Mouse (Mus musculus) forebrain, embryonic 16.5 days (tissue): ENCODE data around the gene Zfp451. TPM values are rescaled to one million over a fixed set of nuclear protein-coding genes. Genes with fewer than 3 reads are reported as not detected.

ENCODE experiments used
- ATAC-seq: fragments of 200-750 bp; cut with Nextera tagmentation; 2 replicates; pipeline ENCODE4 v1.8.0; 2017; ENCODE audit warnings: mild to moderate bottlenecking, moderate library complexity
- H3K27ac ChIP-seq: fragments of 300-500 bp; sonication (generic); 2 replicates; pipeline ENCODE4 v1.5.1; 2014; ENCODE audit warnings: low read length, control low read depth
- H3K27me3 ChIP-seq: fragments of 300-500 bp; sonication (generic); replicated peaks from 2 replicates; pipeline ENCODE4 v1.6.1; 2014; ENCODE audit warnings: low read length; ENCODE audit not compliant: control insufficient read depth, insufficient read depth
- H3K36me3 ChIP-seq: fragments of 300-500 bp; sonication (generic); 2 replicates; pipeline ENCODE4 v1.6.1; 2014; ENCODE audit not compliant: control insufficient read depth, insufficient read depth
- H3K4me1 ChIP-seq: fragments of 300-500 bp; sonication (generic); replicated peaks from 2 replicates; pipeline ENCODE4 v1.6.1; 2014; ENCODE audit warnings: low read length; ENCODE audit not compliant: control insufficient read depth, insufficient read depth
- H3K4me2 ChIP-seq: fragments of 300-500 bp; sonication (generic); 2 replicates; pipeline ENCODE4 v1.6.1; 2014; ENCODE audit warnings: mild to moderate bottlenecking, low read length, control low read depth
- H3K4me3 ChIP-seq: fragments of 300-500 bp; sonication (generic); replicated peaks from 2 replicates; pipeline ENCODE4 v1.5.1; 2014; ENCODE audit warnings: mild to moderate bottlenecking, low read length, control low read depth
- H3K9ac ChIP-seq: fragments of 300-500 bp; sonication (generic); replicated peaks from 2 replicates; pipeline ENCODE4 v1.6.1; 2014; ENCODE audit warnings: low read depth, low read length, control low read depth
- H3K9me3 ChIP-seq: fragments of 300-500 bp; sonication (generic); 2 replicates; pipeline ENCODE4 v1.6.1; 2016; ENCODE audit warnings: low read length; ENCODE audit not compliant: control insufficient read depth
- WGBS: fragments of 180-500 bp; shearing (Covaris S2); extraction: QIAGEN DNeasy Blood & Tissue Kit; methylation state at CpG from one replicate; pipeline ENCODE4 v1.1.7; 2014; 5-methylcytosine and 5-hydroxymethylcytosine counted together
- polyA plus RNA-seq: library from polyadenylated mRNA; unstranded; fragments of >200 nt; fragmentation: Nextera tagmentation; extraction: Ambion mirVana; gene quantifications from 2 replicates; pipeline ENCODE4 v1.2.1, GENCODE M21; 2015

The Zfp451 gene
- polyA plus RNA-seq, 1 experiment from 2014 or later = 50.9 TPM

GRCm38 (mm10) chr1:33765468-33766080 is 48.8 kb downstream of the Zfp451 start:
- no peak for ATAC-seq
- no peaks in the 10 kb centered on the region for H3K9me3 ChIP-seq
- WGBS = 88% methylated on average over 11 of the region's 11 CpGs
- no peak overlapping the region for H3K9ac ChIP-seq
- no peaks in the 10 kb centered on the region for H3K27me3 ChIP-seq
- H3K36me3 ChIP-seq = peaks cover 13% of the 10 kb centered on the region
- no peak overlapping the region for H3K4me3 ChIP-seq
- no peak overlapping the region for H3K27ac ChIP-seq
- no peaks in the 10 kb centered on the region for H3K4me1 ChIP-seq
- no peak overlapping the region for H3K4me2 ChIP-seq

- Histone ChIP-seq H3K9me3 (no peaks in the 10 kb centered on the region), H3K27ac (no peak overlapping the region), H3K4me1 (no peaks in the 10 kb centered on the region), H3K36me3 (no peaks in the 10 kb centered on the region), H3K4me3 (no peak overlapping the region), H3K9ac (no peak overlapping the region), H3K4me2 (no peak overlapping the region), H3K27me3 (no peaks in the 10 kb centered on the region)
- ATAC-seq = no peak
- 61% methylated on average over 2 of the region's 2 CpGs for WGBS
These were observed 50.6 kb downstream of the Zfp451 start for GRCm38 (mm10) chr1:33763826-33764225.

- peaks cover 22% of the 10 kb centered on the region for H3K4me1 ChIP-seq
- no peak for ATAC-seq
- no peak overlapping the region for H3K9ac ChIP-seq
- H3K4me2 ChIP-seq = no peak overlapping the region
- 51% methylated on average over 4 of the region's 4 CpGs for WGBS
- H3K4me3 ChIP-seq = no peak overlapping the region
- H3K9me3 ChIP-seq = no peaks in the 10 kb centered on the region
- H3K36me3 ChIP-seq = no peaks in the 10 kb centered on the region
- no peak overlapping the region for H3K27ac ChIP-seq
- no peaks in the 10 kb centered on the region for H3K27me3 ChIP-seq
These were observed 55.9 kb downstream of the Zfp451 start for GRCm38 (mm10) chr1:33758488-33758887.

- WGBS = under 1% methylated on average over 58 of the region's 61 CpGs
- Histone ChIP-seq H3K9ac (peak within 1 kb of the TSS; percentile 86), H3K27me3 (no peaks in the 10 kb centered on the region), H3K4me1 (peaks cover 22% of the 10 kb centered on the region), H3K27ac (no peak within 1 kb of the TSS), H3K4me3 (peak within 1 kb of the TSS; percentile 80), H3K36me3 (no peaks in the 10 kb centered on the region), H3K4me2 (peak within 1 kb of the TSS; percentile 95), H3K9me3 (no peaks in the 10 kb centered on the region)
- ATAC-seq = peak; percentile 83
These were observed 56.8 kb downstream of the Zfp451 start, which contains the start of gene Bag2 for GRCm38 (mm10) chr1:33757491-33758041. TSS of gene Bag2 (minus strand) at chr1:33757795.

GRCm38 (mm10) chr1:33757033-33757413 is 57.4 kb downstream of the Zfp451 start:
- Histone ChIP-seq H3K9ac (peak overlapping the region; percentile 86), H3K36me3 (no peaks in the 10 kb centered on the region), H3K4me2 (peak overlapping the region; percentile 95), H3K27ac (no peak overlapping the region), H3K9me3 (no peaks in the 10 kb centered on the region), H3K4me3 (peak overlapping the region; percentile 80), H3K4me1 (peaks cover 22% of the 10 kb centered on the region), H3K27me3 (no peaks in the 10 kb centered on the region)
- peak; percentile 34 for ATAC-seq
- 2% methylated on average over 14 of the region's 14 CpGs for WGBS

- Histone ChIP-seq H3K9ac (no peak overlapping the region), H3K27me3 (no peaks in the 10 kb centered on the region), H3K4me1 (peaks cover 24% of the 10 kb centered on the region), H3K36me3 (no peaks in the 10 kb centered on the region), H3K9me3 (no peaks in the 10 kb centered on the region), H3K4me3 (peak overlapping the region; percentile 80), H3K27ac (no peak overlapping the region), H3K4me2 (peak overlapping the region; percentile 95)
- 22% methylated on average over 18 of the region's 18 CpGs for WGBS
- ATAC-seq = no peak; the same call in 1 of the 2 replicates
These were observed 58.0 kb downstream of the Zfp451 start for GRCm38 (mm10) chr1:33756258-33757032.

- no peak for ATAC-seq
- 75% methylated on average over 7 of the region's 7 CpGs for WGBS
- no peak overlapping the region for H3K4me3 ChIP-seq
- no peaks in the 10 kb centered on the region for H3K36me3 ChIP-seq
- H3K4me1 ChIP-seq = peaks cover 28% of the 10 kb centered on the region
- H3K4me2 ChIP-seq = no peak overlapping the region; the same call in 1 of the 2 replicates
- H3K27me3 ChIP-seq = no peaks in the 10 kb centered on the region
- H3K9ac ChIP-seq = no peak overlapping the region
- no peak overlapping the region for H3K27ac ChIP-seq
- H3K9me3 ChIP-seq = no peaks in the 10 kb centered on the region
These were observed 58.6 kb downstream of the Zfp451 start for GRCm38 (mm10) chr1:33755799-33756198.

GRCm38 (mm10) chr1:33754965-33755735 is 59.2 kb downstream of the Zfp451 start:
- Histone ChIP-seq H3K27me3 (no peaks in the 10 kb centered on the region), H3K9me3 (no peaks in the 10 kb centered on the region), H3K4me1 (peaks cover 28% of the 10 kb centered on the region), H3K36me3 (no peaks in the 10 kb centered on the region), H3K4me2 (no peak overlapping the region), H3K4me3 (no peak overlapping the region), H3K27ac (no peak overlapping the region), H3K9ac (no peak overlapping the region)
- WGBS = 50% methylated on average over 21 of the region's 21 CpGs
- ATAC-seq = no peak

GRCm38 (mm10) chr1:33754089-33754488 is 60.3 kb downstream of the Zfp451 start:
- no peaks in the 10 kb centered on the region for H3K27me3 ChIP-seq
- no peaks in the 10 kb centered on the region for H3K9me3 ChIP-seq
- H3K4me3 ChIP-seq = no peak overlapping the region
- no peak overlapping the region for H3K4me2 ChIP-seq
- H3K36me3 ChIP-seq = no peaks in the 10 kb centered on the region
- no peak overlapping the region for H3K9ac ChIP-seq
- no peak for ATAC-seq
- peaks cover 28% of the 10 kb centered on the region for H3K4me1 ChIP-seq
- H3K27ac ChIP-seq = no peak overlapping the region; the same call in 1 of the 2 replicates
- whole genome bisulfite sequencing = 88% methylated on average over 17 of the region's 17 CpGs
